Mouse (Mus musculus): ENCODE results near the gene Ccdc82. TPM values are rescaled to one million over a fixed set of nuclear protein-coding genes. Genes with fewer than 3 reads are reported as not detected.

Gene Ccdc82
- total and polyA plus RNA-seq, 3 experiments = 9.5 to 11.9 (median 11.3) TPM

- Histone ChIP-seq H3K27me3 (replicated peaks) (no peaks in the 10 kb centered on the region), H3K36me3 (replicated peaks in 1 of 2; ENCODE audit: control insufficient read depth in 1 of 2, insufficient read depth in 1 of 2, low read length in 1 of 2) (no peaks in the 10 kb centered on the region), H3K27ac (ENCODE audit: insufficient read depth, low read depth) (no peak overlapping the region), H3K9ac (ENCODE audit: insufficient read depth, low read depth) (no peak overlapping the region), H3K4me2 (ENCODE audit: insufficient read depth, low read depth, poor library complexity, severe bottlenecking) (no peak overlapping the region), H3K4me1 (ENCODE audit: control insufficient read depth in 1 of 2, insufficient read depth in 2 of 2) (peaks cover 0 to 5% of the 10 kb centered on the region in 2 experiments; a peak in 1 of 4 replicates), H3K79me2 (replicated peaks; ENCODE audit: control insufficient read depth, extremely low read depth, insufficient read depth, poor library complexity, severe bottlenecking) (no peaks in the 10 kb centered on the region), H3K4me3 (replicated peaks in 1 of 3; ENCODE audit: low read depth in 2 of 3, low read length in 2 of 3, poor library complexity in 1 of 3) (no peak overlapping the region), H3K9me3 (replicated peaks; ENCODE audit: low read length) (peaks cover 9% of the 10 kb centered on the region)
- TF ChIP-seq MYC (IDR thresholded peaks at IDR 0.05; ENCODE audit: low read depth, low read length) (no peak), GABPA (IDR thresholded peaks at IDR 0.05; ENCODE audit: insufficient replicate concordance, low read depth, low read length) (no peak), IRF4 (IDR thresholded peaks at IDR 0.05; ENCODE audit: low read depth, low read length) (no peak), KAT2A (IDR thresholded peaks at IDR 0.05; ENCODE audit: insufficient replicate concordance, low read length) (no peak), ZMIZ1 (IDR thresholded peaks at IDR 0.05; ENCODE audit: low read depth, low read length) (no peak), EP300 (IDR thresholded peaks at IDR 0.05; ENCODE audit: low read length) (no peak), POLR2A (IDR thresholded peaks at IDR 0.05; ENCODE audit: low read depth, low read length) (no peak), MAFK (IDR thresholded peaks at IDR 0.05; ENCODE audit: insufficient replicate concordance, low read length) (no peak), SMC3 (IDR thresholded peaks at IDR 0.05; ENCODE audit: low read depth, low read length) (peak; percentile 85), USF2 (conservative IDR thresholded peaks at IDR 0.05; ENCODE audit: low read depth, low read length) (no peak), ZKSCAN1 (IDR thresholded peaks at IDR 0.05; ENCODE audit: borderline replicate concordance, low read depth, low read length) (no peak), ETS1 (conservative IDR thresholded peaks at IDR 0.05; ENCODE audit: low read depth, low read length) (no peak), MAX (IDR thresholded peaks at IDR 0.05; ENCODE audit: low read length) (no peak), MAZ (IDR thresholded peaks at IDR 0.05; ENCODE audit: low read depth, low read length) (no peak), ZNF384 (IDR thresholded peaks at IDR 0.05; ENCODE audit: low read depth, low read length) (peak; percentile 90), NRF1 (IDR thresholded peaks at IDR 0.05; ENCODE audit: low read depth, low read length) (no peak), E2F4 (IDR thresholded peaks at IDR 0.05; ENCODE audit: insufficient replicate concordance, low read depth, low read length) (no peak), USF1 (IDR thresholded peaks at IDR 0.05; ENCODE audit: low read depth, low read length) (no peak), SIN3A (IDR thresholded peaks at IDR 0.05; ENCODE audit: low read length) (no peak), RCOR1 (conservative IDR thresholded peaks at IDR 0.05; ENCODE audit: low read depth, low read length) (no peak), ELF1 (IDR thresholded peaks at IDR 0.05; ENCODE audit: low read depth, low read length) (no peak), CHD2 (IDR thresholded peaks at IDR 0.05; ENCODE audit: low read length) (no peak), NELFE (IDR thresholded peaks at IDR 0.05; ENCODE audit: low read depth, low read length) (0 out of 2 replicates have a peak, but pooled peaks have one; percentile 18), UBTF (IDR thresholded peaks at IDR 0.05; ENCODE audit: low read depth, low read length) (no peak), JUN (IDR thresholded peaks at IDR 0.05; ENCODE audit: insufficient read depth, low read depth, low read length) (no peak), CHD1 (IDR thresholded peaks at IDR 0.05; ENCODE audit: low read depth, low read length) (no peak), ZC3H11A (IDR thresholded peaks at IDR 0.05; ENCODE audit: low read depth, low read length) (peak; percentile 82), MEF2A (IDR thresholded peaks at IDR 0.05; ENCODE audit: borderline replicate concordance, low read depth, low read length) (no peak), JUND (conservative IDR thresholded peaks at IDR 0.05; ENCODE audit: low read depth, low read length) (no peak), POLR2AphosphoS2 (IDR thresholded peaks at IDR 0.05; ENCODE audit: low read depth, low read length) (no peak), RAD21 (IDR thresholded peaks at IDR 0.05; ENCODE audit: low read depth, low read length) (no peak; the same call in none of the 2 replicates), PAX5 (IDR thresholded peaks at IDR 0.05; ENCODE audit: low read length) (no peak), TCF12 (IDR thresholded peaks at IDR 0.05; ENCODE audit: low read depth, low read length) (no peak), CTCF (conservative IDR thresholded peaks at IDR 0.05 in 1 of 2, IDR thresholded peaks at IDR 0.05 in 1 of 2; ENCODE audit: low read depth in 2 of 2, low read length in 2 of 2) (peak; percentile 37 to 92), BHLHE40 (IDR thresholded peaks at IDR 0.05; ENCODE audit: low read depth, low read length) (no peak), HCFC1 (IDR thresholded peaks at IDR 0.05; ENCODE audit: low read depth, low read length) (no peak), TBP (conservative IDR thresholded peaks at IDR 0.05; ENCODE audit: low read depth, low read length) (no peak), MXI1 (IDR thresholded peaks at IDR 0.05; ENCODE audit: low read depth, low read length) (no peak)
- dilution Hi-C loops (cut with MboI; ENCODE audit: extremely low pct_ligation_motif_present, extremely low pct_unique_long_range_greater_than_20kb, low sequenced_read_pairs) (no loop called here), in situ Hi-C loops (cut with MboI; ENCODE audit: low pct_ligation_motif_present, low pct_unique_long_range_greater_than_20kb, low sequenced_read_pairs) (no loop called here)
- peak; percentile 47 for DNase-seq (ENCODE audit: extremely low read depth)
These were observed 15.1 kb upstream of the Ccdc82 start for GRCm38 (mm10) chr9:13231545-13232216.
